Mouse (Mus musculus): ENCODE data around the gene Inpp5k.
A peak's percentile ranks its signal among the peaks of the same experiment; 100 is the strongest.

The Inpp5k gene

DNA sequence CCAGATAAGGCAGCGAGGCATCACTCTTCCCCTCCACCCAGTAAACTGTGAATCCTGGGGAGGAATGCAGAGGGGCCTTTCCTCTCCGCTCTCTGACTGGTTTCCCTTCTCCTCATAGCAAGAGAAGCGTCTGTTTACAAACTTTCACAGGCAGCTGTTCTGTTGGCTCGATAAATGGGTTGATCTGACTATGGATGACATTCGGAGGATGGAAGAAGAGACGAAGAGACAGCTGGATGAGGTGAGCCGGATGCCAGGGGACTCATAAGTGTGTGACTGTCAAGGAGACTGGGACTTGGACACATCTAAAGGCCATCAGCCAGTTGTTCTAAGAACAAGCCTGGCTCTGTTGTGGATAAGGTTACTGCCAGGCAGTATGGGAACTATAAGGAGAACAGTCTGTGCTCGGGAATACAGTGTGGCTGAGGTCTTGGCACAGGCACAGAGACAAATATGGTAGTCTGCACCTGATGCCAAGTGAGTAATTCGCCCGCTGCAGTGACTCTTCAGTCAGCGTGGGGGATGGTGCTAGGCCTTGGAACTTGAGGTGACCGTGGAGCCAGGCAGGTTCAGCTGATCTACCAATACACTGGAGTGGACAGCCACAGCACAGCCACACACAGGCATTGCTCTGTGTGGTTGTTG lies 10.5 kb upstream of the Inpp5k start:
- DNase-seq (ENCODE audit: low spot score): peak; percentile 59

DNA sequence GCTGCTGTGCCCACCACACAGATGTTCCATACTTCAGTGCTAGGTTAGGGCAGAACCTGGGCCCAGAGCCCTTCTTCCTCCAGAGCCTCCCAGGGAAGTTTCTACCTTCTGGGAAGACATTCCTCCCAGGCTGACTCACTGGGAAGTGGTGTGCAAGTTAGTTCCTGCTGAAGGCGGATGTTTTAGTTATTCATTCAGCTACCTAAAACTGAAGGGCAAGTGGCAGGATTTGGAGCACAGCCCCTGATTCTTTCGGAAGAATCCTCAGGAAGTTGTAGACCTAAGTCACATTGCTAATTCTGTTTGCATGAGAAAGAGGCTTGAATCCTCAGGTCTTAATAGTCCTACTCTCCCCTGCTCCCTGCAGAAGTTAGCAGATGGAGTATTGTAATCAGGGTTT lies 9.4 kb upstream of the Inpp5k start:
- no peak for DNase-seq (ENCODE audit: low spot score)

DNA sequence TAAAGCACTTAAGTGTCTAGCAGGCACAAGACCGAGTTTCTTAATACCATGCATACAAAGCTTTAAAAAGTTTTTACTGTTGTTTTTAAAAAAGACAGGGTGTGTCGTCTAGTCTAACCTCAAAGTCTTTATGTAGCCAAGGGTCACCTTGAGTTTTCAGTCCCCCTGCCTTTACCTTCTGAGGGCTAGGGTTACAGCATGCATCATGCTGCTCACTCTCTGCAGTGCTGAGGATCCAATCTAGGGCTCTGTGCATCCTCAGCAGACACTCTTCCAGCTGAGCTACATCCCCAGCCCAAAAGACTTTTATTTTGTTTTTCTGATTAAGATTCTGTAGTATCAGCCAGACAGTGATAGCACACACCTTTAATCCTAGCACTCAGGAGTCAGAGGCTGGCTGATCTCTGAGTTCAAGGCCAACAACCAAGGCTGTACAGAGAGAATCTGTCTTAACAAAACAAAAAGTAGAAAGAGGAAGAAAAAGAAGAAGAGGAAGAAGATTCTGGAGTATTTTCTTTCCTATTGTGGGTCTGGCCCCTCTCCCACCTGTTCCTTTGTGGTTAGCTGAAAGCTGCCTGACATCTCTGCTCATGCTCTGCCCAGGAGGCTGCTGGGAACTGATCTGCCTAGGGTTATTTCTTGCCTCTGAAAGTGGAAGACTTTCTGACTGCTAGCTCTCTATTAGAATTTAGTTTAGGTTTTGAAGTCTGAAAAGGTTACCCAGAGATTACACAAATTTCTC lies 8.0 kb upstream of the Inpp5k start:
- no peak for DNase-seq (ENCODE audit: low spot score)

DNA sequence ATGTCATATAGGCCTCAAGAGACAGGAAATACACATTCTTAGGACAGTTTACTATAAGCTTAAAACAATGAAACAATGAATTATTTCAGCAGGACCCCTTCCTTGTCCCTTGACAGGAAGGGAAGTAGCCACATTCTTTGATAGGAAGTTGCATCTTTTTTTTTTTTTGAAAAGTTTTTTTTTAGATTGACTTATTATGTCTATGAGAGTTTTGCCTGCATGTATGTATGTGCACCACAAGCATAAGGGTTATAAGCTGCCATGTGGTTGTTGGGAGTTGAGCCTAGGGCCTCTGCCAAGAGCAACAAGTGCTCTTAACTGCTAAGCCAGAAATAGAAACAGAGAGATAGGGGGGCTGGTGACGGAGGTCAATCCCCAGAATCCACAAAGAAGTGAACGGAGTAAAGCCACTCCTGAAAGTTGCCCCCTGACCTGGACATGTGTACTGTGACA lies 6.7 kb upstream of the Inpp5k start:
- no peak for DNase-seq (ENCODE audit: low spot score)

DNA sequence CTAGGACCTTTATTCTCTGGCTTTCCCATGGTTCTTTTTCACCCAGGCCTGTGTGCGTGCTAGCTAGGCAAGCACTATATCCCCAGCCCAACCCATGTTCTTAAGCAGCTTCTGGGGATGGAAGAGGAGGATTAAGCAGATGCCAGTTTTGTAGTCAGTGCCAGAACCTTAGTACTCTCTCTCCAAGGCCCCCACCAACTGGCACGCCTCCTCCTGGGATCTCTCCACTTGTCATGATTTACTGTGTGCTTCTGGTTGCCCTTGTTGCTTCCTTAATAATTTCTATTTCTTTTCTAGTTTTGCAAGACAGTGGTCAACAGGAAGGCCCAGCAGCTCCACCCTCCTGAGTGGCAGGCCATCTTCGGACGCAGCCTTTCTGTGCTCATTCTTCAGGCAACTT lies 5.0 kb upstream of the Inpp5k start:
- DNase-seq (ENCODE audit: low spot score): no peak

DNA sequence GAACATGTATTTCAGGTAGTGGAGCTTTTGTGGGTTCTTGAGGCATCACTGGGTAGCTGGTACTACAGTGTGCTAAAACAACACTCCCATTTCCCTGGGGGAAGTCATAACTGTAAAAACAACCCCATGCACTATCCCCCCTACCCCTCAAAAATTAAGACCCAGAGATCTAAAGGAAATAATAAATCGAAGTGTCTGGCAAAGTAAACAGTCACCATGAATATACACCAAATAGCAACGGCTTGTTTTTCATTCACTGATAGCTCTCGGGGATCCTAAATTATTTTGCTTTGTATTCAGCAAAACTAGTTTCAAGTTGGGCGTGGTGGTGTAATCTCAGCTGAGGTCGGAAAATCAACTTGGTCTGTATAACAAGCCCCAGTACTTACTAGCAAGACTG lies 690 bp upstream of the Inpp5k start:
- DNase-seq (ENCODE audit: low spot score): no peak

DNA sequence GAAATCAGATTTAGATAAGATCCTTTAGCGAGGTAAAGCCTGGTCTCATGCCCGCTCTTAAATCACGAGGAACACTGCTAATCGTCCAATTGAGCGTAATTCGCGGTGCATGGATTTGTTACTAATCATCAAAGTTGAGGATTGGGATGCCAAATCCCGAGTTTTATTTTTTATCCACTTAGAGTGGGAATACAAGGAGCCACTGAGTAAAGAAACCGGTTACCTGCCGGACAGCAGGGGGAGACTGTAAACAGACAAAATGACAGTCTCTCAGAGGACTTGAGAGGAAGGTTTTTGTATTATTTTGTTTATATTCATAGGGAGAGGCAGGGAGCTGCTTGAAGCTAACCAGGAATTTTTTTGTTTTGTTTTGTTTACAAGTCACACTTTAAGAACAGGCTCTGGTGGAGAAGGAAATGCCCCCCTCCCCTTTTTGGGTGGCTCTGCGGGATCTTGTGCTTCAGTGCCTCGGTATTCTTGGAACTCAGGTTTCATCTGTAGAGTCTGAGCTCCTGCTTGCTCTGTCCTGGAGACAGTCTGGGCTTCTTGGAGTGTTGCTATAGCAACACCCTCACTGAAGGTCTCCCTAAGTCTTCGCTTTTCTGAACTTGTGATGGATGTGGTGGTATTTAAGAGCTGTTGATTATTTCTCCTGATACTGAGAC lies 905 bp downstream of the Inpp5k start:
- no peak for DNase-seq (ENCODE audit: low spot score)

DNA sequence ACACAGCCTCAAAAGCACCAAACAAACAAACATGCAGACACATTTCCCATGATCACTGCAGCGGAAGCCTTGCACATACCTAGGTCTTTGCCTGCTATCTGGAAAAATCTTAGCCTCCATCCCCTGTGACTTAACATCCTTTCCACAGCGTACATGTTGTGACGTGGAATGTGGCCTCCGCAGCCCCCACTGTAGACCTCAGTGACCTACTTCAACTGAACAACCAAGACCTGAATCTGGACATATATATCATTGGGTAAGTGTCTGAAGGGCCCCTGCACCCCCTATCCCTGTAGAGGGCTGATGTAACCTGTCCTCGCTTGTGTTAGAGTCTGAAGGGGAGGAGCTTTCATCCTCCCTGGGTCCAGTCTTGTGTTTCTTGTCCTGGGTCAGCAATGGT lies 2.1 kb downstream of the Inpp5k start:
- no peak for DNase-seq (ENCODE audit: low spot score)

DNA sequence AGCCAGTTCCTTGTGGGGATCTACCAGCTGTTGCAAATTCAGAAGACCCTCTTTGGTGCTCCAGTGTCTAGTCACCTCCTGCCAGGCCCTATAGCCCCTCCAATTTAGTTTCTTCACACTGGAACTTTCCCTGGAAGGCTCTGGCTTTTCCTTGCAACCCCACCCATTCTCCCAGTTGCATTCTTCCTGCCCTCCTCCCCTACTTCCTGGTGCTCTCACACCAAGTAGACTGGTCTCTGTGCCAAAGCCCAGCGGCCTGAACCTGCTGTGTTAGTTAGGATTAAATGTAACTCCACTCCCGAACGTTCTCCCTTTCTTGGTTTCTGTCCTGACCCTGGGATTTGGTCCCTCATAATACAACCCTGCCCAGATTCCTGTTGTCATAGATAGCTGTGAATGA lies 4.0 kb downstream of the Inpp5k start:
- no peak for DNase-seq (ENCODE audit: low spot score)

DNA sequence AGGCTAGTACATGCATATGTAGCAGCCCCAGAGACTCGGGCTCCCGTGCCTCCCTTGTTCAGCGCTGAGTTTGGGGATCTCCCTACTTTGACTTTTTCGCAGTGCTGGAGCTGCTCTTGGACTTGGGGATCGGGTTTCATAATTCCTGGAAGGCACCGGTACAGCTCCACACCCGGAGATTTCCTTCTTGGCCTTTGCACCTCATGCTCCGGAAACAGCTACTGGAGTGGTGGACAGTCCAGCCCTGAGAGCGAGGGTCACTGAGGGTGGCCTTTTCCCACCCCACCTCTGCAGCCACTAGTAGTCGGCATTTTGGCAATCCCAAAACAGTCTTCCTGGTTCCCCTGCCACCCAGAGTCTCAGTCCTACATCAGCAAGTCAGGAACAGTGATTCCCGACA lies 4.5 kb downstream of the Inpp5k start:
- DNase-seq (ENCODE audit: low spot score): no peak

DNA sequence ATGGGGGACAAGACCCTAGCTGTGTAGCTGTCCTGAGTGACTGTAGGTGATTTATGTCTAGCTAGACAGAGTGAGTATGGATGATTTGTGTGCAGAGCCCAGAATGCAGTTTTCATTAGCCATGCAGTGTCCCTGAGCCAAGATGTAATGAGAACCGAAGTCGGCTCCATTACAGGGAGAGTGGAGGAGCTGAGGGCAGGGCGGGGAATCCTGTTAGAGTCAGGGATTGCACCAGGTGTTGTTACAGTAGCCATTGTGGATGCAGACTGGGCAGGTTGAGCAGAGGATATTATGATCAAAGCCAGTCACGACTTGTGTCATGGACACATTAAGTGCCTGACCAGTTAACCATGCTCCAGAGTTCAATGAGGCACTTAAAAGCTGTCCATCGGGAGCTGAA lies 12.5 kb downstream of the Inpp5k start:
- no peak for DNase-seq (ENCODE audit: low spot score)

DNA sequence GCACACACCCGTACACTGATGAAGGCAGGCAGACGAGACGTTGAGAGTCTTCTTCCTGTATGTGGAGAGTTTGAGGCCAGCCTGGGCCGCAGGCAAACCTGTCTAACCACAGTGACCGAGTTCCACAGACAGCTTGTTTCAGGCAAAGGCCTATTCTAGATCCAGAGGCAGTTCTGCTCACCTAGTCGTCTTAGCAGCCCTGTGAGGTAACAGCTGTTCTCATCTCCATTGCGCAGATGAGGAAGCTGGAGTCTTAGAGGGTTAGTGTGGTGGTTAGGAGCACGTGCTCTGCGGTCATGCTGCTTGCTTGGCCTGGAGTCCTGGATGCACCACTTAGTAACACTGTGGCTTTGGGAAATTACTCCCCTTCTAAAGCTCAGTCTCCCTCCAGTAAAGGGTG lies 13.9 kb downstream of the Inpp5k start:
- no peak for DNase-seq (ENCODE audit: low spot score)

DNA sequence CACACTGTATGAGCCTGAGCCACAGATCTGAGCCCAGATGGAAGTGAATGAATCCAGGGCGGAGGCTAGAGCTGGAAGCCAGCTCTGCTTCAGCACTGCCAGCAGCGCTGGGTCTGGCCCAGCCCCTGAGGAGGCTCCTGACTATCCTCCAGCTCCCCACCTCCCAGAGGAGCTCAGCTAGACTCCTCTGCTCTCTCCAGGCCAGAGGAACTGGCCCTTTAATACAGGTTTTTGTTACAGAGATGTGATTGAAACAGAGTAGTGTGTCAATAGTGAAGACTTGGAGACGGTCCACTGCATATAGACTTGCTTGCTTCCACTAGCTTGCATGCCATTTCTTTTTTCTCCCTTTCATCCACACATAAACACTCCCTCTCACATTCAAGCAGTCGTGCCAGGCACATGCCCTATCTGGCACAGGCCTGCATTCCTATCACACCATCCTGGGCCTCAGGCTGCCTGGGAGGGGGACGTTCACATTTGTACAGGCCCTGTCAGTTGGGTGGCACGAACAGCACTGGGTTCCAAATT lies 17.0 kb downstream of the Inpp5k start:
- DNase-seq (ENCODE audit: low spot score): no peak

DNA sequence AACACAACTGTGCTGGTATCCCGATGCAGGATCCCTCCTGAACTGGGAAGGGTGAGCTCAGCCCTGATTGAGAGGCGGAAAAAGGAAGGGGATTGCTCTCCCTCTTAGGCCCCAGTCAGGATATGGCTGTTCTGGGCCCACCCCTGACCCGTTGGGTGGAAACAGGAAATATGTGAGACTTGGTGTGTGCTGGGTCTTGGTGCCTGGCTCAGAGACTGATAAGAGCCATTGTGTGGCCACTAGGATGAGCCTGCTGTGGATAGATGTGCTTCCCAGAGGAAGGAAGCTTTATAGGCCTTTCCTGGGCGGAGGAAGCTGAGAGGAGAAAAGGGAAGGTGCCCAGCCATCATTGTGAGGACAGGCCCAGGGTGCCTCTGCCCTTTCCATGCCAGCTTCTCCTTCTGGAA lies 18.4 kb downstream of the Inpp5k start:
- DNase-seq (ENCODE audit: low spot score): no peak

DNA sequence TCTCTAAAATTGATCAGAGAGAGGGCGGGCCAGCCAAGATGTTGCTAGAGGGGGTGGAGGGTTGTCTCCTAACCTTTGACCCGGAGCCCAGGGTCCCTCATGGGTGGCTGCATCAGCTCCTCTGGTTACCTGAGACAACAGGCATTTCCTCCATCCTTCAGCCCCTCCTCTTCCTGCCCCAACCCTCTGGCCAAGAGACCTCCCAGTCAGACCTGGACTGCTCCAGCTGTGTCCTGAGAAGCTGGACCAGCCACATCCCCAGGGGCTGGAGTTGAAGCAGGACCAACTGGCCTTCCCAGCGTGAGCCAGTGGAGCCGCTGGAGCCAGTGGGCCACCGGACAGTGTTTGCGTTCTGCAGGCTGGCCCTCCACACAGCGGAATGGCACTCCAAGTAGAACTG lies 19.5 kb downstream of the Inpp5k start, which contains the start of gene Myo1c:
TSS of gene Myo1c (plus strand) at position 194 of the 400 bp plus-strand sequence.
- no peak for DNase-seq (ENCODE audit: low spot score)

DNA sequence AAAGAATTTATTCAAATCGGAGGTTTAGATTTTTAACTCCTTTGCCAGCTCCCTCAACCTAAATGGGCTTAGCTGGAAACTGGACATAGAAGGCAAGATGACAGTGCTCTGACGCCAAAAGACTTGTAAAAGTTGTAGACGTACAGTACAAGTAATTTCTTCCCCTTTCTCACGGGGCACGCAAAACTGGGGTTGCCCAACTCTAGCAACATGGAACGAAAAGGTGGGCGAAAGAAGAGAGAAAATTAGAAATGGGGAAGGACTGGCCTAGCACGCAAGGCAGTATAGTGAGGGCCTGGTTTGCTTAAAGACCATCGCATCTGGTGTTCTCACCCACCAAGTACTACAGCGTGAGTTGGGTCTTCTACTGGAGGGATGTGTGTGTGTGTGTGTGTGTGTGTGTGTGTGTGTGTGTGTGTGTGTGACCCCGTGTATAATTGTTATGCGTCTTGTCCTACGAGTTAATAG lies 20.2 kb downstream of the Inpp5k start:
- DNase-seq (ENCODE audit: low spot score): no peak

DNA sequence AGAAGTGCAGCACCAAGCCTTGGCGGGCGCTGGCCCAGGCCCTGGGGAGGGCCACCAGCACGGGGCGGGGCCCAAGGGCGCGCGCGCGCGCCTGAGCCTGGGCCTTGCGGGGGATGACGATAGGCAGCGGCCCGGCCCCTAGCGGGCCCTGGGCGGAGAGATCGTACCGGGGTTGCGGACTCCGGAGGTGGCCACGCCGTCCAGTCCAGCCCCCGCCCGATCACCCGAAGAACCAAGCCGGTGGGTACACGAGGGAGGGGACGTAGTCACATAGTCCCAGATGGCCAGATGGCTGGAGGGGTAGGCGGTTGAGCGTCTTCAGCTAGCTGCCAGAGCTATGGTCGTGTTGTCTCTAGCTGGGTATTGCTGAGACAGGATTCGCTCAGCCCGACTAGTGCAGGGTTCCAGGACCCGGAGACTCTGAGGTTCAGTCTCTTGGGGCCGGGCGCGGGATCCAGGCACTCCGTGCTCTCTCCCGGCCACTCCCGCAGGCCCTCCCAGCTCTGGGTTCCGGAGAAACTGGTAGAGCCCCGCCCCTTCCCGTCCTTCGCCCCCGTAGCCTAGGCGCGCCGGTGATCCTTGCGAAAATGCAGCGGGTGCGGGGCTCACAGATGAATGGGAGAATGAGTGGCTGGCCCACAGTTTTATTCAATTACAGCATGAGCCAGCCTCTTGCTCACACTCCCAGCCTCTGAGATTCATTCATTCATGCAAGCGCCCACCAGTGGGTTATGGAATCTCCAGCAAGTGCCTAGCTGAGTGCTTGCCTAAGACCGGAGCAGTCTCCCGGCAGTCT lies 20.8 kb downstream of the Inpp5k start:
- DNase-seq (ENCODE audit: low spot score): peak; percentile 78

DNA sequence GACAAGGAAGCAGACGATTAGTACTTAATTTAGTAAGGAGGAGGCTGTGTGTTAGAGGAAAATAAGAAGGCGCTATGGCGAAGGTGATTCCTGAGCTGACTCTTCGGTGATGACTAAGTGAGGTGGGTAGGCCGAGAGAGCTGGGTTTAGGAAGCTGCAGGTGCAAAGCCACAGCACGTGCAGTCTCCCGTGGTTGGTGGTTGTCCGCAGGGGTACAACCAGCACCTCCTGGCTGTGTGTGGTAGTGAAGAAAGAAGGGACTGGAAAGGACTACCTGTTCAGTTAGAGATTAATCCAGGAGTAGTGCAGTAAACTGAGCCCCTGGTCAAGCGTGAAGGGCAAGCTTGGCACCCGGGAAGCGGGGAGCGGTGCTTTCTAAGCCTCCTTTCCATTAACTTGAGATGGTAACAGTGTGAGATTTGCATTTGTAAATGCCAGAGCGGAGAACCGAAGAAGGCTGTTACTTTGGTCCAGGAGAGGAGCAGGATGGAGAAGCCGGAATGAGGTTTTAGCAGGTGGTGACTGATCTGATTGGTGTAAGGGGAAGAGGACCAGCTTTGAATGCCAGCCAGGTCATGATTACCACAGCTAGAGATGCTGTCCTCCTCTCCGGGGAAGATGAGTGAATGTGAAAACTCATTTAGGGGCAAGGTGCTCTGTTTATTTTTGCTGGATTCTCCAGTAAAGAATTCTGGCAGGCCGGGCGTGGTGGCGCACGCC lies 21.6 kb downstream of the Inpp5k start:
- DNase-seq (ENCODE audit: low spot score): no peak

DNA sequence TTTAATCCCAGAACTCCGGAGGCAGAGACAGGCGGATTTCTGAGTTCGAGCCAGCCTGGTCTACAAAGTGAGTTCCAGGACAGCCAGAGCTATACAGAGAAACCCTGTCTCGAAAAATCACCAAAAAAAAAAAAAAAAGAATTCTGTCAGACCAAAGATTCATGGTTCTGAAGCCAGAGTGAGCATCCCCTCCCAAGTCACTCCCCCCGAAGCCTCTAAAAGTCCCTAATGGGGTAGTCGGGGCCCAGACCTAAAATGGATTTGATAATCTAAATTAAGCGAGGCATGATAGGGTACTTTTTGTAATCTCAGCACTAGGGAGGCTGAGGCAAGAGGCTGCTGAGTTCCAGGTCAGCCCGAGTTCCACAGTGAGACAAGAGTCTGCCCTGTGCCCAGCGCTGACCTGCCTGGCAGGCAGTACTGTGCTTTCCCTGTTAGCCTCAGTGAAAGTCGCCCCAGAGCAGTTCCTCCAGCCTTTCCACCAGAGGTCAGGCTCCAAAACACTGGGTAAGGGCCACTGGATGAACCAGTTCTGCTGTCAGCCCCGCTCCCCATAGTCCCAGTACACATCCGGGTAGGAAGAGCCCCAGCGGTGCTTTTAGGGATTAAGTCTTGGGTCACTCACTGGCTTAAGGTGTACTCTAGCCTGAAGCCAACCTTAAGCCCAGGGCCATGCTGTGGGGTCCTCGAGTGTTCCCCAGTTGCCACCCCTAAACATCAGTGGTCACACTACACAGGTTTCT lies 22.3 kb downstream of the Inpp5k start:
- no peak for DNase-seq (ENCODE audit: low spot score)

DNA sequence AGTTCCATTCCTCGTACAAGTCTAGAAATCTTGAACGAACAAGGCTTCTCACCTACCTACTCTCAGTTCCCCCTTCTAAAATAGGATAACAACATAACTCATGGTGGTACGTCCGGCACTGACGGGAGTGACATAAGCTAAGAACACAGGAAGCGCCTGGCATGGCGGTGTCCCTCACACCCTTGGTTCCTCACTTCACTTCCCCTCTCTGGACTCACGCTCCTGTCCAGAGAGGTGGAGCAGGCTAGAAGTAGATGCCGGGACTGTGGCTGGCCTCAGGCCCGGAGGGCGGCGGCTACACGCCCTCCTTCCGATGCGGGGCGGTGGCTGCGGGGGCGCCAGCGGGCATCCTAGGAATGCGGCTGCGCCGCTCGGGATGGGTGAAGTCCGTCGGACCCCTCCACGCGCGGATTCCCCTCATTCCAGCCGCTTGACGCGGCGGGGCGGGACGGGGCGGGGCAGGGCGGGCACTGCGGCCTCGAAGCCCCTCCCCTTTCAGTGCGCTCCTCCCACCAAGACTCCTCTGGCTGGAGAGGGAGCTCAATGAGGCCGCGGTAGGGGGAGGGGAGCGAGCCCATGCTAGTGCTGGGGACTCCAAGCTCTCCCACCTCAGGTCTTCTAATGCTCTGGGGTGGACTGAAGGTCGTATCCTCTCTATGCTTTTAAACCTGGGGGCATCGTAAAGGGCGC lies 23.1 kb downstream of the Inpp5k start:
- DNase-seq (ENCODE audit: low spot score): peak; percentile 74

Data from ovary, adult 18-20 months (tissue).